Mouse (Mus musculus) cerebellum, postnatal 36 days (tissue): ENCODE results near the gene Hrasls5.
A peak's percentile ranks its signal among the peaks of the same experiment; 100 is the strongest.

Experiments used
- DNase-seq, 2 experiments: peaks; one replicate each; pipeline ENCODE4 v3.0.0; 2021 to 2022; ENCODE audit warnings: mixed read lengths in 2 of 2

Hrasls5 gene

GRCm38 (mm10) chr19:7607690-7608201 is 4.6 kb upstream of the Hrasls5 start:
- no peak for DNase-seq

GRCm38 (mm10) chr19:7613151-7613550 is 810 bp downstream of the Hrasls5 start:
- no peak for DNase-seq

- DNase-seq, result no peak
Observed at GRCm38 (mm10) chr19:7616231-7616930, 4.0 kb downstream of the Hrasls5 start.

GRCm38 (mm10) chr19:7617085-7617484 is 4.7 kb downstream of the Hrasls5 start:
- no peak for DNase-seq

- peak; percentile 58 to 64 for DNase-seq
Observed at GRCm38 (mm10) chr19:7617696-7618095, 5.4 kb downstream of the Hrasls5 start.

GRCm38 (mm10) chr19:7633021-7633420 is 20.7 kb downstream of the Hrasls5 start:
- DNase-seq, result no peak

GRCm38 (mm10) chr19:7633786-7634185 is 21.4 kb downstream of the Hrasls5 start:
- DNase-seq, result no peak

- DNase-seq, result no peak
Observed at GRCm38 (mm10) chr19:7648913-7649666, 36.7 kb downstream of the Hrasls5 start.

- DNase-seq, result no peak
Observed at GRCm38 (mm10) chr19:7672033-7672432, 59.7 kb downstream of the Hrasls5 start.

- DNase-seq, result no peak
Observed at GRCm38 (mm10) chr19:7687988-7688387, 75.6 kb downstream of the Hrasls5 start.
